Mouse (Mus musculus): ENCODE measurements around the gene Clgn.

GRCm38 (mm10) chr8:83390006-83390701 is 487 bp downstream of the Clgn start:
- TF ChIP-seq CTCF (IDR thresholded peaks at IDR 0.05; ENCODE audit: low read depth): no peak
- no peak for TF ChIP-seq EP300 (IDR thresholded peaks at IDR 0.05; ENCODE audit: low read depth)

All from heart, postnatal 0 days (tissue).